ENCODE assay signal across 12 mouse cellular contexts in the genomic region with DNA sequence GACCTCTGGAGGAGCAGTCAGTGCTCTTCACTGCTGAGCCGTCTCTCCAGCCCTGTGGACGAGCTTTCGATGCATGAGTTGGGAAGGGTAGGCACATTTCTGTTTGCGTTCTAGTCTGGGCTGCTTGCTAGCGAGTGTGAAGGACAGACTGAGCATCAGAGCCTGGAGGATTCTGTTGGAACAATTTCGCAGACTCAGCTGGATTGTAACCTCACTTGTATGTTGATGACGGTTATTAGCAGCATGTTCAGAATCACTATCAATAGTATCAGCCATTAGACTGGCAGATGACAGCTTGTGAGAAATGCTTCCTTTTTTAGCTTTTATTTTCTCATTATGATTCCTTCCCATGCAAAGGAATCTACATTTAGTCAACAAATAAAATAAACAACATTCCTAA.
"Had no signal": no experiment of that assay in that cellular context is flagged by ENCODE, and none has a peak within 500 bp of the region (broad histone marks: within the 10 kb centered on the region; RNA-seq: fewer than 3 reads in every experiment).

No protein-coding gene starts in this region.

- H3K27ac ChIP-seq: left cerebral cortex, adult 2 months; limb, embryonic 10.5 days; liver, embryonic 15.5 days had no signal

- H3K4me1 ChIP-seq: liver, embryonic 15.5 days had no signal

- H3K9ac ChIP-seq: liver, embryonic 15.5 days had no signal

- H3K9me3 ChIP-seq: limb, embryonic 10.5 days; liver, embryonic 15.5 days had no signal

- H3K27me3 ChIP-seq: liver, embryonic 15.5 days had no signal

- ATAC-seq: intestine, postnatal 0 days; lung, postnatal 0 days had no signal

- H3K36me3 ChIP-seq: limb, embryonic 10.5 days; liver, embryonic 15.5 days had no signal

- H3K4me3 ChIP-seq: left cerebral cortex, adult 2 months; limb, embryonic 10.5 days; liver, embryonic 15.5 days had no signal

- DNase-seq: kidney, adult 8-10 months; kidney, postnatal 25 days; lung, adult 2 months; lung, postnatal 36 days; right cerebral cortex, postnatal 4 days; spleen, adult 18-20 months had no signal

- H3K4me2 ChIP-seq: liver, embryonic 11.5 days; liver, embryonic 15.5 days had no signal
